Comparison of ENCODE assay signal across 20 mouse cellular contexts in the genomic region with DNA sequence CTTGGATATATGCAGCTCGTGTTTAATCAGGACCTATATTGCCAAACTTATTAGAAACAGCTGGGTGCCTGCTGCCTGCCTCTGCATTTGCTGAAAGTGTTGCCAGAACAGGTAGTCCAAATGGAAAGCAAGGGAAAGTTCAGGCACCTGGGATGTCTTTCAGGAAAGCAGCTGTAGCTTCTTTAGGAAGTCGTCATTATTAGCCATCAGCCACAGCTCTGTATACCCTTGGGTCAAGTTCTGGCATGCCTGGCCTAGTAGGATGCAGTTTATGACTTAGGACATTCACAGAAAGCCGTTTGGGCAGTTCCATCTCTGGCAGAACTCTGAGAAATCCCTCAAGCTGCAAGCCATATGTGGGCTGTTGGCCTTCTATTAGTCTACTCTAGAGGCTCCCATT.
"Had no signal": no experiment of that assay in that cellular context is flagged by ENCODE, and none has a peak within 500 bp of the region (broad histone marks: within the 10 kb centered on the region; RNA-seq: fewer than 3 reads in every experiment).

No protein-coding gene starts in this region.

- H3K9ac ChIP-seq: limb, embryonic 15.5 days; liver, embryonic 14.5 days; liver, postnatal 0 days; lung, embryonic 15.5 days; midbrain, embryonic 12.5 days; midbrain, embryonic 15.5 days; neural tube, embryonic 12.5 days; neural tube, embryonic 15.5 days; stomach, embryonic 15.5 days had no signal

- H3K4me2 ChIP-seq: limb, embryonic 15.5 days; liver, embryonic 11.5 days; lung, embryonic 15.5 days; midbrain, embryonic 12.5 days; midbrain, embryonic 15.5 days; neural tube, embryonic 12.5 days; neural tube, embryonic 15.5 days; stomach, embryonic 15.5 days had no signal

- H3K4me1 ChIP-seq: lung, embryonic 15.5 days; midbrain, embryonic 12.5 days; midbrain, embryonic 15.5 days; neural tube, embryonic 12.5 days; neural tube, embryonic 15.5 days; stomach, embryonic 15.5 days had no signal

- DNase-seq: kidney, adult 2 months; kidney, postnatal 10 days; kidney, postnatal 4 days; liver, postnatal 0 days; lung, postnatal 10 days; lung, postnatal 4 days; retina, postnatal 1 day; right cerebral cortex, postnatal 25 days; spleen, adult 18-20 months; thymus, postnatal 25 days had no signal

- H3K27ac ChIP-seq: limb, embryonic 15.5 days; liver, embryonic 14.5 days; lung, embryonic 15.5 days; midbrain, embryonic 12.5 days; midbrain, embryonic 15.5 days; neural tube, embryonic 12.5 days; neural tube, embryonic 15.5 days; stomach, embryonic 15.5 days had no signal

- H3K36me3 ChIP-seq: limb, embryonic 15.5 days; lung, embryonic 15.5 days; midbrain, embryonic 12.5 days; midbrain, embryonic 15.5 days; neural tube, embryonic 12.5 days; neural tube, embryonic 15.5 days; stomach, embryonic 15.5 days had no signal

- H3K4me3 ChIP-seq: limb, embryonic 15.5 days; lung, embryonic 15.5 days; midbrain, embryonic 12.5 days; midbrain, embryonic 15.5 days; neural tube, embryonic 12.5 days; neural tube, embryonic 15.5 days; stomach, embryonic 15.5 days had no signal

- H3K27me3 ChIP-seq: limb, embryonic 15.5 days; lung, embryonic 15.5 days; midbrain, embryonic 12.5 days; midbrain, embryonic 15.5 days; neural tube, embryonic 12.5 days; neural tube, embryonic 15.5 days; stomach, embryonic 15.5 days had no signal

- H3K9me3 ChIP-seq: limb, embryonic 15.5 days; lung, embryonic 15.5 days; midbrain, embryonic 12.5 days; midbrain, embryonic 15.5 days; neural tube, embryonic 12.5 days; neural tube, embryonic 15.5 days; stomach, embryonic 15.5 days had no signal

- ATAC-seq: intestine, postnatal 0 days; liver, postnatal 0 days; midbrain, embryonic 15.5 days had no signal
